Mouse (Mus musculus) bone marrow, adult 2 months (tissue): Measurements from ENCODE around the gene Zfp809. TPM values are rescaled to one million over a fixed set of nuclear protein-coding genes. Genes with fewer than 3 reads are reported as not detected.
"Not testable (repeated sequence)": the region's sequence is repeated elsewhere in the genome, so short reads cannot be mapped to it uniquely, and the experiment has no call there.

Experiments
- H3K27ac ChIP-seq: fragments of 200-500 bp; 2 replicates; pipeline ENCODE4 v1.5.1; 2012; ENCODE audit warnings: low read depth, mild to moderate bottlenecking, control low read depth, inconsistent platforms, low read length; ENCODE audit not compliant: control insufficient read depth, poor library complexity, insufficient read depth
- H3K4me1 ChIP-seq: fragments of 200-500 bp; 2 replicates; pipeline ENCODE4 v1.6.1; 2011; ENCODE audit warnings: low read length; ENCODE audit not compliant: control insufficient read depth, insufficient read depth
- H3K4me3 ChIP-seq: fragments of 200-500 bp; replicated peaks from 2 replicates; pipeline ENCODE3; 2011; ENCODE audit warnings: mild to moderate bottlenecking, low read depth, low read length, control low read depth; ENCODE audit not compliant: control insufficient read depth
- CTCF ChIP-seq: fragments of 200-500 bp; IDR thresholded peaks from 2 replicates; pipeline ENCODE4 v1.5.1; 2011; ENCODE audit warnings: low read length, control low read depth; ENCODE audit not compliant: control insufficient read depth, insufficient read depth
- POLR2A ChIP-seq: fragments of 200-500 bp; IDR thresholded peaks from 2 replicates; pipeline ENCODE4 v1.6.1; 2011; ENCODE audit warnings: low read depth, mild to moderate bottlenecking, control low read depth, low read length, borderline replicate concordance; ENCODE audit not compliant: control insufficient read depth
- whole genome bisulfite sequencing: fragments of 180-500 bp; shearing (Covaris S2); methylation state at CpG from one replicate; pipeline ENCODE4 v1.1.7; 2018; 5-methylcytosine and 5-hydroxymethylcytosine counted together
- polyA plus RNA-seq: library from polyadenylated mRNA; stranded (reverse); fragments of >200 nt; gene quantifications from 2 replicates; pipeline ENCODE4 v1.2.4, GENCODE M21; 2011; ENCODE audit warnings: low replicate concordance; ENCODE audit not compliant: missing spikeins, insufficient read depth, insufficient read length

Zfp809 gene
- polyA plus RNA-seq, 1 experiment, result 29.0 TPM

GRCm38 (mm10) chr9:22224536-22225503 is 694 bp upstream of the Zfp809 start:
- Histone ChIP-seq H3K4me1 (peaks cover 1% of the 10 kb centered on the region; the same call in 1 of the 2 replicates), H3K4me3 (peak overlapping the region; percentile 87), H3K27ac (peak overlapping the region; percentile 95)
- TF ChIP-seq CTCF (no peak), POLR2A (no peak)
- WGBS, result 20% methylated on average over 17 of the region's 17 CpGs

DNA sequence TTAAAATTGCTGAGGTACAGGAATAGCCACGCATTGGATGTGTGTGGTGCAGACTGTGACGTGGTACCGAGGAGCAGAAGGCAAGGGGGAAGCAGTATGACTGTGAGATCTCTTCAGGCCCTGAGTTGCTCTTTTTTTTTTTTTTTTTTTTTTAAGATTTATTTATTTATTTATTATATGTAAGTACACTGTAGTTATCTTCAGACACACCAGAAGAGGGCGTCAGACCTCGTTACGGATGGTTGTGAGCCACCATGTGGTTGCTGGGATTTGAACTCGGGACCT is 817 bp downstream of the Zfp809 start:
- 44% methylated on average over 7 of the region's 7 CpGs for WGBS
- H3K27ac ChIP-seq, H3K4me1 ChIP-seq: not testable (repeated sequence)
- peak overlapping the region; percentile 52 for H3K4me3 ChIP-seq

- TF ChIP-seq POLR2A, result no peak
- TF ChIP-seq CTCF, result no peak
- H3K4me1 ChIP-seq, result peaks cover 1% of the 10 kb centered on the region; the same call in 1 of the 2 replicates
- 92% methylated on average over 15 of the region's 15 CpGs for WGBS
- H3K27ac ChIP-seq, result no peak overlapping the region
- no peak overlapping the region for H3K4me3 ChIP-seq
Observed at GRCm38 (mm10) chr9:22226846-22227245, 1.3 kb downstream of the Zfp809 start.

GRCm38 (mm10) chr9:22229386-22230026 is 4.0 kb downstream of the Zfp809 start:
- WGBS, result 70% methylated on average over 7 of the region's 7 CpGs
- H3K4me1 ChIP-seq, result peaks cover 1% of the 10 kb centered on the region; the same call in 1 of the 2 replicates
- no peak for TF ChIP-seq CTCF
- TF ChIP-seq POLR2A, result no peak

DNA sequence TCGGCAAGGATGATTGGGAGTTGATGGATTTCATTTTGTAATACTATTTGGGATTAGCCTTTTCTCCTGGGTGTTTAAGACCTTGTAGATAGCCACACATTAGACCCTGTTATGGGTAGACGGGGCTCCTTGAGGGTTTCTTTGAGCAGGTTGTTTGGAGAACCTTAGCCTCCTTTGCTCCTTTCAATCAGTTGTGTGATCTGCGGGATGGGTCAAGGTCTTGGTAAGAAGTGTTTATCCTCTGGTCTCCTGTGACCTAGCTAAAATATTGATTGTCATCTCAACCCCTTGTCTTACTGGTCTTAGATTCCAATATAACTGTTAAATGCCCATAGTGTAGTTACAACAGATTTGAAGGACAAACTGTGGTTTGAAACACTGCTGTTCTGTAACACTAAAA is 4.5 kb downstream of the Zfp809 start:
- peaks cover 1% of the 10 kb centered on the region; the same call in 1 of the 2 replicates for H3K4me1 ChIP-seq
- TF ChIP-seq CTCF (no peak), POLR2A (no peak)

More at GRCm38 (mm10) chr9:22229386-22230026, 4.0 kb downstream of the Zfp809 start:
- Histone ChIP-seq H3K27ac (no peak overlapping the region), H3K4me3 (no peak overlapping the region)

DNA sequence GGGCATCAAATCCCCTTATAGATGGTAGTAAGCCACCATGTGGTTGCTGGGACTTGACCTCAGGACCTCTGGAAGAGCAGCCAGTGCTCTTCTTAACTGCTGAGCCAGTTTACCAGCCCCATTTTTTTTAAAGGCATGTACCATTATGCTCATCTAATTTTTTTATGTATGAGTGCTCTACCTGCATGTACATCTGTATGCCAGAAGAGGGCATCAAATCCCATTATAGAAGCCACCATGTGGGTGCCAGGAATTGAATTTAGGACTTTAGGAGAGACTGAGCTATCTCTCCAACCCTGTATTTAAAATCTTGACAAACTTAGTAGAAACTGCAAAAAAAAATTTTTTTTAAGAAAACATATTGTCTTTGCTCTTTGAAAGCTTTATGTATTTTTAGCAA is 5.0 kb downstream of the Zfp809 start:
- Histone ChIP-seq H3K27ac (no peak overlapping the region), H3K4me1 (peaks cover 1% of the 10 kb centered on the region; the same call in 1 of the 2 replicates), H3K4me3 (no peak overlapping the region)
- no peak for TF ChIP-seq POLR2A
- no peak for TF ChIP-seq CTCF

More for the DNA sequence above, 4.5 kb downstream of the Zfp809 start:
- WGBS, result 89% methylated on average over 3 of the region's 3 CpGs
- Histone ChIP-seq H3K27ac (no peak overlapping the region), H3K4me3 (no peak overlapping the region)

DNA sequence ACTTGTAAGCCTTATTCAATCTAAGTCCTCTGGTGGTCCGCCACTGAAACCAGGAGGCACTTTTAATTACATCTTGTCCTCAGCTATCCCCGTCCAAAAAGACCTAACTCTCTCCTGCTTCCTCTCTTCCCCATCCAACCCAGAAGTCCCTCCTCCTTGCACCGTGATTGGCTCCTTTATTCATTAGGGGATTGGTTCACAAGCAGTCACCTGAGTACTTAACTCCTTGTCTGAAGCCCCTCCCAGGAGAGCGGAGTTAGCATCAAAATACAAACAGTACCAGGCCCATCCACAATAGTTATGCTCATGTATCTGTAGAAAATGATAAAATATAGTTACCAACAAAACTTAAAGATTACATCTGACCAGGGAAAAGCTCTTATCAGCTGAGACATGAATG is 14.5 kb downstream of the Zfp809 start:
- WGBS, result 88% methylated on average over 4 of the region's 4 CpGs
- Histone ChIP-seq H3K27ac (no peak overlapping the region), H3K4me3 (no peak overlapping the region), H3K4me1 (no peaks in the 10 kb centered on the region)
- TF ChIP-seq POLR2A (no peak), CTCF (no peak)

DNA sequence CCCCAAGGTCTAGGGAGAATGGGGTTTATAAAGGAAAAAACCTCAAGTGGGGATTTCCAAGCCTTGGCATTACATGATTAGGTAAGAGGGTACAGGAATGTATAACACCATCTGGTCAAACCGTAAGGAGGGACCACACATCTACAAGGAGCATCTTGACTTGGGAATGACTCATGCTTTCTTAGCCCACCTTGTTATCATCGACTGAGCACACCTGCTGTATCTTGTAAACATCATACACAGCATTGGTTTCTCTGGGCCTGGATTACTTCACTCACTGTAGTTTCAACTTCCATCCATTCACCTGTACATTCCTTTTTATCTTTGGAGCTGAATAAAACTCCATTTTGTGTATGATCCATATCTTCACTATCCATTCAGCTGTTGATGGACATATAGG is 18.7 kb downstream of the Zfp809 start:
- no peaks in the 10 kb centered on the region for H3K4me1 ChIP-seq
- TF ChIP-seq CTCF (no peak), POLR2A (no peak)
- H3K27ac ChIP-seq, result no peak overlapping the region
- WGBS, result 87% methylated on average over 2 of the region's 2 CpGs
- no peak overlapping the region for H3K4me3 ChIP-seq

DNA sequence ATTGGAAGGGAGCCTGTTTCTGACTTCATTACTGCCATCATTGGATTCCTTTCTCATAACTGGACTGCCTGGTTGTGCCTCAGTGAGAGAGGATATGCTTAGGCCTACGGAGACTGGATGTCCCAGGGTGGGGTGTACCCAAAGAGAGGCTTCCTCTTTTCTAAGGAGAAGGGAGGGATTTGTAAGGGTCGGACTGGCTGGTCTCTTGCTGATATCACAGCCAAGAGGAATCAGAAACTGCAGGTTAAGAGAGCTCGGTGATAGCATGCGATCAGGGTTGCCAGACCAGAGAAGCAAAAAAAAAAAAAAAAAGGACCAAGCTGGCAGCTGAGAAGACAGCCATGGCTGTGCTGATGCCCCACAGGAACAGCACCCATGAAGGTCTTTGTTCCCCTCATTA is 31.1 kb downstream of the Zfp809 start:
- Histone ChIP-seq H3K27ac (no peak overlapping the region), H3K4me1 (no peaks in the 10 kb centered on the region), H3K4me3 (no peak overlapping the region)
- TF ChIP-seq POLR2A (no peak), CTCF (no peak)
- 51% methylated on average over 4 of the region's 4 CpGs for WGBS
